Mouse (Mus musculus) urinary bladder, postnatal 4 days (tissue): ENCODE data around the gene Enpep.

Source experiments
- DNase-seq, 2 experiments: peaks; one replicate each; pipeline ENCODE4 v3.0.0; 2021 to 2022; ENCODE audit warnings: low spot score in 2 of 2

Gene Enpep

DNA sequence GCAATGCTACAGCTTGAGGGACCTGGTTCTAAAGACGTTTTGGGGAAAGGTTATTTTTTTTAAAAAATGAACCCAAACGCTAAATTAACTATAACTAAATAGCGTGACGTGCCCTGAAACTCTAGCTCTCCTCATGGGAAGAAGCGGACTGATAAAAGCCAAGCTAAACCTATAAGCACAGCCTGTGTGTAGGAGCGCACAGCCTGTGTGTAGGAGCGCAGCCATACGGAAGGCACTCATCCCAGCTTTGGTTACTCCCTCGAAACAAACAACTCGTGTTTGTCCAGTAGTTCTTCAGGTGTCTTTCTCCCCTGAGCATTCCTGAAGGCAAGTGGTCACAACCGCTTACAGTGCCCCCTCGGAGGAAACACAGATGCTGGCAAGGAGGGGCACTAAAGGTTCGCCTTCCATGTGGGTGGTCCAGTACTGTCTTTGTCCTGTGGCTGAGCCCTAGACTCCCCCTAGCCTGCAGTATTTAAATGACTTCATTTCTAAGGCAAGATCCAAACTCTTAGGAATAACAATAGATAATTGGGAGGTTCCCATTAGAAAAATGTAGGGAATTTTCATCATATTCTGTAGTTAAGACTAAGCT is 93.8 kb downstream of the Enpep start:
- no peak for DNase-seq

DNA sequence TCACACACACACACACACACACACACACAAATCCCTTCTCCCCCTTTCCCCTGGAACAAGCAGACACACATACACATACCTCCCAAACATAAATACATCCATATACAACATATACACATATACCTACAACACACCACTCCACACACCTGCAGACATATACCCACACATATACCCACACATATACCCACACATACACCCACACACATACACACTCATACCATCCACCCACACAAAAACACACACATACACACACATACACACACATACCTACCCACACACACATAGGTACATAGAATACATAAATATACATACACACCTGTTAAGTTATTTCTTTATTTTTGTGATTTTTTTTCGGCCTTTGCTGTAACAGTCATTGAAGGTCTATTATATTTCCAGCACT is 94.5 kb downstream of the Enpep start:
- no peak for DNase-seq

DNA sequence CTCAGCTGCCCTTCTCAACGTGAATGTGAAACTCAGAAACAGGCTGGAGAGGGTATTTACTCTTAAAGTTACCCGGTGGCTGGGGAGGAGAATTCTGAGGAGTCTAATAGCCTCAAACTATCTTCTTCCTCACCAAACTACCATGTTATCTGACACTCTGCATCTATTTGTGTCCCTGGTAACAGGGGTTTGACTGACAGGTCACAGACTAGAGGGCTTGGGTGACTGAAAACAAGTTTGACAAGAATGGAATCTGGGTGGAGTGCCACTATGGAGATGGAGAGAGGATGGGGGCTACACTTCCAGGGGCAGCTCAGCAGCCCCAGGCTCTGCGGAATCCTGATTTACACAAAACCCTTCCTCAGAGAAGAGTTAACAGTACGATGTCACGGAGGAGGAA is 105.2 kb downstream of the Enpep start:
- no peak for DNase-seq

- no peak for DNase-seq
Measured at GRCm38 (mm10) chr3:129226681-129227080, 105.8 kb downstream of the Enpep start.

DNA sequence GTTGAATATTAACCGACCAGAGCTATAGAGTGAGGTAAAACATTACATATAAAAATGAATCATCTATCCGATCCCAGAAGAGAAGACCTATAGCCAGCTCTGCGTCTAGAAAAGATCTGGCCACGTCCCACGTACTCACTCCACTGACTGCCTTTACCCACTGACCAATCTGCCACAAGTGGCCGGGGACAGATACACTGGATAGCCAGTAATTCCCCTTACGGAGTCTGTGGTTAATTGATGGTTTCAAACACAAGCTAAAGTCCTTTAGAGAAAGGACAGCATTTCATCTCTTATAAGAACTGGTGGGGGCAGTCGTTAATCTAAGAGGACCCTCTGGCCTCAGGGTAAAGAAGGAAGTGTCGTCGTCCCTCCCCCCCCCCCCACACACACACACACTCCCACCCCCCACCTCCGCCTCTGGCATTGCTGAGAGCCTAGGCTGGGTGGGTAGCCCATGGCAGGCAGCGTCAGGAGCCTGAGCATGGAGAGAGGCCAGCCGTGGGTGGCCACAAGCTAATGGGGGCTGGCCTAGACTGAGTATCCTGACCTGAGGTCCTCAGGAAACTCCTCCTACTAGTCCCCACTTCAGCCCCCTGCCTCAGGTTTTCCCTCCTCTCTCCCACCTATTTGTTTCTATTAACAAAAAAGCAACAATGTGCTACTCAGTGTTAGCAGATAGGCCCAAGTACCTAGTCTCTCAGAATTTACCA is 106.8 kb downstream of the Enpep start:
- DNase-seq, result no peak

DNA sequence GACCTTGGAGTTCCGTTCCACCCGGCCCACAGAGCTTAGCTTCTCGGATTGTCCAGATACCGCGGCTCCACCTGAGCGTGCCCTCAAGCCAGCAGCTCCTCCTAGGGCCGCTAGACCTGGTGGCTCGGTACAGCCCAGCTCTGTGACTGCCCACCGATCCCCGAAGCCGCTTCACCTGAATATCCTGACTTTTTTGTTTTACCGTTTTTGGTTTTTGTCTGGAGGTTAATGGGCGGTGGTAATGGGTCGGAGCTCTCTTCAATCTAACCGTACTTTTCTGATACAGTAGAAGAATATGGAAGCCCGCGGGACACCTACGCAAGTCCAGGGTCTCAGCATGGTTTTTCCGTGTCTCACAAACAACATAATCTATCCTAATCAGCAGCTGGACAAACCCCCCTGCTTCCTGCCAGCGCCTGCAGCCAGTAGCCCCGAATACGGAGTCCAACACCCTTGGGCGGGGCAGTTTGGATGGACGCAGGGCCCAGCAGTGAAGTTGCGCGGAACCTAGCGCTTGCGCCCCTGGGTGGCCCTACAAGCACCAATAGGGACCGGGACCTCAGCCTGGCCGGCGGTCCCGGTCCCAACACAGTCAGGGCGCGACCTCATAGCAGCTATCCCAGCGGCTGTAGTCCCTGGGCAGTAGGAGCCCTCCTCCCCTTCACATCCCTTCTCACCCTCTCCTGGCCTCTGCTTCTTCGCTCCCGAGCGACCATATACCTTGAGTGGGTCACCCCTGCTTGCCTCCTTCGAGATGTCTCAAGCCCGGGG is 107.5 kb downstream of the Enpep start:
- no peak for DNase-seq

- no peak for DNase-seq
Measured at GRCm38 (mm10) chr3:129223964-129224805, 108.3 kb downstream of the Enpep start.

DNA sequence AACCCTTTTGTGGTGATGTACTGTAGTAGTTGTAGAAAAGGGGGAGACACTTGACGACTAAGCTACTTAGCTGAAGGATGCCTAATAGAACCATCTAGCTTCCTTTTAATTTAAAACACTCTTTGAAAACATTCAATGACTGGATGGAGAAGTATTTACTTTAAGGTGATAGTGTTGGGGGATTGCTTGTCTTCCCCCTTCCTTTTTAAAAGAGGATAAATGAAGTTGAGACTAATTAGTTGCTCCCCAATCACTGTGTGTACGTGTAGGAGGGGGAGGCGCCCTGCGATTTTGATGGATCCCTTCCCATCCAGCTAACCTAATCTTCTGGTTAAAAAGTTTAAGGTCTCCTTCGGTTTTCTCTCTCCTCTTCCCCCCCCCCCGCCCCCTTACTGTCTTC is 109.1 kb downstream of the Enpep start:
- no peak for DNase-seq

- no peak for DNase-seq
Measured at GRCm38 (mm10) chr3:129222448-129223290, 109.9 kb downstream of the Enpep start.

GRCm38 (mm10) chr3:129221380-129222260 is 110.9 kb downstream of the Enpep start:
- no peak for DNase-seq

- no peak for DNase-seq
Measured at GRCm38 (mm10) chr3:129220681-129221379, 111.7 kb downstream of the Enpep start.

- DNase-seq, result no peak
Measured at GRCm38 (mm10) chr3:129220086-129220670, 112.3 kb downstream of the Enpep start.
